Mouse (Mus musculus): ENCODE results near the gene Mbd3l2.

GRCm38 (mm10) chr9:18431687-18432086 lies 1.2 kb downstream of the Mbd3l2 start:
- TF ChIP-seq POLR2A (IDR thresholded peaks at IDR 0.05; ENCODE audit: low read depth, low read length) = no peak
- TF ChIP-seq CHD1 (IDR thresholded peaks at IDR 0.05; ENCODE audit: low read depth, low read length) = no peak
- no peak for TF ChIP-seq ZKSCAN1 (IDR thresholded peaks at IDR 0.05; ENCODE audit: borderline replicate concordance, low read depth, low read length)
- TF ChIP-seq MAFK (IDR thresholded peaks at IDR 0.05; ENCODE audit: insufficient replicate concordance, low read length) = no peak
- TF ChIP-seq CTCF (conservative IDR thresholded peaks at IDR 0.05 in 1 of 2, IDR thresholded peaks at IDR 0.05 in 1 of 2; ENCODE audit: low read depth in 2 of 2, low read length in 2 of 2) = no peak
- TF ChIP-seq POLR2AphosphoS2 (IDR thresholded peaks at IDR 0.05; ENCODE audit: low read depth, low read length) = no peak
- TF ChIP-seq MAZ (IDR thresholded peaks at IDR 0.05; ENCODE audit: low read depth, low read length) = no peak
- TF ChIP-seq ELF1 (IDR thresholded peaks at IDR 0.05; ENCODE audit: low read depth, low read length) = no peak
- no peak for TF ChIP-seq RCOR1 (conservative IDR thresholded peaks at IDR 0.05; ENCODE audit: low read depth, low read length)
- no peak for TF ChIP-seq IRF4 (IDR thresholded peaks at IDR 0.05; ENCODE audit: low read depth, low read length)
- no peak for TF ChIP-seq KAT2A (IDR thresholded peaks at IDR 0.05; ENCODE audit: insufficient replicate concordance, low read length)
- no peak for TF ChIP-seq ZNF384 (IDR thresholded peaks at IDR 0.05; ENCODE audit: low read depth, low read length)
- no peak for TF ChIP-seq CHD2 (IDR thresholded peaks at IDR 0.05; ENCODE audit: low read length)

Measured in CH12.LX (cell line).